Mouse (Mus musculus): ENCODE measurements around the gene Marcksl1.

- TF ChIP-seq GATA1 (IDR thresholded peaks at IDR 0.05; ENCODE audit: borderline replicate concordance, low read length) (no peak), FLI1 (IDR thresholded peaks at IDR 0.05; ENCODE audit: low read length) (no peak)
Measured at GRCm38 (mm10) chr4:129541868-129542591, 28.6 kb downstream of the Marcksl1 start.

All from megakaryocyte, embryonic 14.5 days (primary cell).